Mouse (Mus musculus): Measurements from ENCODE around the gene Camta2. TPM values are rescaled to one million over a fixed set of nuclear protein-coding genes. Genes with fewer than 3 reads are reported as not detected.
A peak's percentile ranks its signal among the peaks of the same experiment; 100 is the strongest.

The Camta2 gene
- polyA plus RNA-seq, 1 experiment from 2014 or later, result 11.7 TPM

DNA sequence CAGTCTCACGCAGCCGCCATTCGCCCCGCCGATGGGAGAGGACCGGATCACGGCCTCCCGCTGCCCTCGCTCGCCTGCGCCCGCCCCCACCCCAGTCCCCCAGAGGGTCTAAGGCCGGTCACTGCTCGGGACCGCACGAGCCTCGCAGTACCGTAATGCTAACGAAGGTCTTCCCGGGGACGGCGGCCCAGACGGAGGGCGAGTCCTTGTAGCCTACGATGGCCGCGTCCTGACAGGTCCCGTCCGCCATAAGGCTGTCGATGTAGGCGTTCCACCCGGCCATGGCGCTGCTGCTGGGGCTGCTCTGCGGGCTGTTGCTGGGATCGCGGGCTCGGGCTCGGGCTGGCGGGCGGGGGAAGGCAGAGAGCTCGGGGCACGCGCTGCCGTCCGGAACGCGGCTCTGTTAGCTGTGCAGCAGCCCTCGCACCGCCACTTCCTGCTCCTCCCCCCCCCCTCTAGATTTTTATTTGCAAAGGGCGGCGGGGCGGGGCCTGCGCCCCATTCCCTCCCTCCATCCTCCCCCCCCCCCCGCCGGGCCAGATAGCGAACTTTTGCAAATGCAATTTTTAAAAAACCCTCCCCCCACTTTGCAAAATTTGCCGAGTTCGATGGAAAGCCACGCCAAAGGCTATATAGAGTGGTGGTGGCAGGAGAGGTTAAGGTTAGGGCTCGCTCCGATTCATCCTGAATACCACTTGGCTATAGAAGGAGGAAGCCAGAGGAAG, 33.5 kb downstream of the Camta2 start, which contains the start of gene Pfn1:
TSS of gene Pfn1 (minus strand) at position 447 of the 725 bp plus-strand sequence.
- no peaks in the 10 kb centered on the region for H3K27me3 ChIP-seq (replicated peaks; ENCODE audit: control insufficient read depth, insufficient read depth, low read length)
- peak within 1 kb of the TSS; percentile 91 for H3K4me2 ChIP-seq (replicated peaks; ENCODE audit: low read depth)
- H3K27ac ChIP-seq (ENCODE audit: low read depth, low read length), result peak within 1 kb of the TSS; percentile 99
- no peak for TF ChIP-seq CTCF (IDR thresholded peaks at IDR 0.05; ENCODE audit: low read depth)
- peak within 1 kb of the TSS; percentile 99 for H3K9ac ChIP-seq (ENCODE audit: low read depth, low read length)
- H3K4me3 ChIP-seq (ENCODE audit: low read depth, low read length), result peak within 1 kb of the TSS; percentile 100
- ATAC-seq, result peak; percentile 42
- no peaks in the 10 kb centered on the region for H3K9me3 ChIP-seq (ENCODE audit: control insufficient read depth)
- peaks cover 30% of the 10 kb centered on the region for H3K36me3 ChIP-seq (ENCODE audit: control insufficient read depth, insufficient read depth)
- under 1% methylated on average over 53 of the region's 61 CpGs for WGBS
- H3K4me1 ChIP-seq (replicated peaks; ENCODE audit: control insufficient read depth, insufficient read depth, low read length), result peaks cover 15% of the 10 kb centered on the region

DNA sequence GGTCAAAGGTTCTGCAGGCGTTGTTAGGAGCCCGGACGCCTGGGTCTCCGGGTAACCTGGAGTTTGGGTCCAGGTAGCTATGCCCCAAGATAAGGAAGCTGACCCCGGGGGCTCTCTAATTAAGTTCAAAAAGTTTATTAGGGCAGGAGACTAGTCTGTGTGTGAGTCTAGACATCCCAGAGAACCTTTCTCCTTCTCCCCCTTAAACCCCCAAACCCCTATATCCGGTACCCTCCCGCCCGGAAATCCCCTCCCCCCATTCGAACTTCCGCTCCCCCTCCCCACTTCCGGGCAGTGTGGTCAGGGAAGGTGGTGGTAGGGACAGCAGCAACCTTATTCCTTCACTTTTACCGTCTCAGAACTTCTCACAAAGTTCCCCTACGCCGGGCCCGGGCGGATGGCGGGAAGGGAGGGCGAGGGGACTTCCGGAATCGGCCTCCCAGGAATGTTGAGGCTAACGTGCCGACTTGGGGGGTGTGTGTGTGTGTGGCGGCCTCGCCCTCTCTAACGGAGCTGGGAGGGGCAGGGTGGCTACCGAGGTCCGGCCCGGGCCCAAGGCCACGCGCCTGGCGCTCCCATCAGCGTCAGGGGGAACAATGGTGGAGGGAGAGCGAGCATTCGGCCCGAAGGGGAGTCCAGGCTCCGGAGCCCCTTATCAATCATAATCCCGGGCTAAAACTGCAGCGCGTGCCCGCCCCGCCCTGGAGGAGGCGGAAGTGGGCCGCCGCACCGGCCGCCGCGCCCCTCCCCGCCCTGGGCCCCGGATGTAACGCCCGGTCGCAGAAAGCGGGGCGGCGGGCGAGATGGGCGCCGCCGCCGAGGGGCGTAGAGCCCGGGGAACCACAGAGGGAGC, 34.3 kb downstream of the Camta2 start:
- ATAC-seq, result peak; percentile 48
- Histone ChIP-seq H3K27ac (ENCODE audit: low read depth, low read length) (peak overlapping the region; percentile 99), H3K27me3 (replicated peaks; ENCODE audit: control insufficient read depth, insufficient read depth, low read length) (no peaks in the 10 kb centered on the region), H3K4me1 (replicated peaks; ENCODE audit: control insufficient read depth, insufficient read depth, low read length) (peaks cover 15% of the 10 kb centered on the region), H3K9ac (ENCODE audit: low read depth, low read length) (peak overlapping the region; percentile 99), H3K4me2 (replicated peaks; ENCODE audit: low read depth) (peak overlapping the region; percentile 91), H3K9me3 (ENCODE audit: control insufficient read depth) (no peaks in the 10 kb centered on the region), H3K36me3 (ENCODE audit: control insufficient read depth, insufficient read depth) (peaks cover 30% of the 10 kb centered on the region), H3K4me3 (ENCODE audit: low read depth, low read length) (peak overlapping the region; percentile 100)
- 0 out of 2 replicates have a peak, but pooled peaks have one; percentile 2 for TF ChIP-seq CTCF (IDR thresholded peaks at IDR 0.05; ENCODE audit: low read depth)
- under 1% methylated on average over 55 of the region's 63 CpGs for WGBS

DNA sequence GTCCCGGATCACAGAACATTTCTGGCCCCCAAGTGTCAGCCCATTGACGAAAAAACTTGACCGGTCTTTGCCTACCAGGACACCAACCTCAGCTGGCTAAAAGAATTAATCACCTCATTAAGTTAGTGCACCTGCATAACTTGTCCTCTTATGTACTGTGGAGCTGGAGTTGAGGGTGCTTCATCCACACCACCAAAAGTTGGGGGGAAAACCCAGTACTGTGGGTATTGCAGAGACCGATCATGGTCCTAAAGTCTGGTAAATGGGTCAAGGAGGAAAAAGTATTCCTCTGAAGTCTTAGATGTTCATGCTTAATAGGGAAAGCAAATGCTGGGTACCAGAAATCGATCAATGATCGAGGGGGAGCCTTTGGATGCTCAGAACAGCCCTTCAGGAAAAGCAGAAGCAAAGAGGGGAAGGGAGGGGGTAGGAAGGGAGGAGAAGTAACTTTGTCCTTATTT, 35.0 kb downstream of the Camta2 start:
- peak overlapping the region; percentile 100 for H3K4me3 ChIP-seq (ENCODE audit: low read depth, low read length)
- peaks cover 30% of the 10 kb centered on the region for H3K36me3 ChIP-seq (ENCODE audit: control insufficient read depth, insufficient read depth)
- no peak for ATAC-seq
- WGBS, result 20% methylated on average over 6 of the region's 6 CpGs
- H3K4me2 ChIP-seq (replicated peaks; ENCODE audit: low read depth), result peak overlapping the region; percentile 91
- peak overlapping the region; percentile 22 for H3K27ac ChIP-seq (ENCODE audit: low read depth, low read length)
- no peaks in the 10 kb centered on the region for H3K9me3 ChIP-seq (ENCODE audit: control insufficient read depth)
- peak overlapping the region; percentile 99 for H3K9ac ChIP-seq (ENCODE audit: low read depth, low read length)
- H3K27me3 ChIP-seq (replicated peaks; ENCODE audit: control insufficient read depth, insufficient read depth, low read length), result no peaks in the 10 kb centered on the region
- TF ChIP-seq CTCF (IDR thresholded peaks at IDR 0.05; ENCODE audit: low read depth), result no peak
- peaks cover 15% of the 10 kb centered on the region for H3K4me1 ChIP-seq (replicated peaks; ENCODE audit: control insufficient read depth, insufficient read depth, low read length)

DNA sequence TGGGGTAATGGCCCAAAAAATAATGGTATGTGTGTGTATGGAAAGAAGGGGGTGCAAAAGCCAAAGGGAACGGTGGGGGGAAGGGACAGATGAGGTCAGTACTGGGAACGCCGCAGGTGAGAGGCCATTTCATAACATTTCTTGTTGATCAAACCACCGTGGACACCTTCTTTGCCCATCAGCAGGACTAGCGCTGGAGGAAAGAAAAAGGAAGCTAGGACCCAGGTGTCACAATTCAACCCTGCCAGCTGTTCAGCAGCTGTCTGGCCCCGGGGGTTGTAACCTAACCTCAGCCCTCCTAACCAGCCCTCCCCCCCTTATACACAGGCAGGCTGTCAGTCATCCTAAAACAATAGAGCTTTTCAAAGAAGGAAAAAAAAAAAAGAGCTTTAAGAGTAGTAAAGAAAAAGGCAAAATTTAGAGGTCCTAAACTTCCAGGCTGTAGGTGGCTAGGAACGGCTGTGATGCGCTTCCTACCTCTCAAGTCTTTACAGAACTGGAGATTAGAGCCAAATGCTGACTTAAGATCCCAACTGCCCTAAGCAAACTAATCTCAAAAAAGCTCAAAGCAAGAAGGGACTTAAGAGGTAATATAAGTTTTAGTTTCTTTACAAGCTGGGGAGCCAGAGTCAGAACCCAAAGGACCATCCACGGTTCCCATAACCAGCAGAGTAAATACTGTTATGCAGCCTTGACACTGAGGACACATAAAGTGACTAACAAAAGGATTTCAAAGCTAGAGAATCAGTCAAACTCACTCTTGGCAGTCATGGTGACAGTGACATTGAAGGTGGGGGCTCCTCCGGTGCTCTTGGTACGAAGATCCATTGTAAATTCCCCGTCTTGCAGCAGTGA, 35.6 kb downstream of the Camta2 start:
- H3K4me1 ChIP-seq (replicated peaks; ENCODE audit: control insufficient read depth, insufficient read depth, low read length), result peaks cover 15% of the 10 kb centered on the region
- WGBS, result 29% methylated on average over 12 of the region's 12 CpGs

DNA sequence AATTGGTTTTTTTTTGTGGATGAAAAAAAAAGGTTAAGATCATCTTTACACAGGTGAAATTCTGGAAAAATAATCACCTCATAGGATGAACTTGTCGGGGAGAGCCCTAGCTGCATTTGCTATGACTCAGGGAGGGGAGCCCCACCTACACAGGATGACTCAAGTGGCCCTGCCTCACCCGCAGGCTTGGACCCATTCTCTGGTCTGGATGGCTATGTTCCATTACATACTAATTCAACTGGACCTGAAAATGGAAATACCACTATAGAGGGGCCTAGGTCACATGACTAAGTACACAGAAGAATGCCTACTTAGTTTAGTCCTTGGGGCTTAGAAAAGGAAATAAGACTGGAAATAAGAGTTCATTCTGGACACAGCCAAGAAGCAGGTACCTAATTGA, 36.5 kb downstream of the Camta2 start:
- H3K4me3 ChIP-seq (ENCODE audit: low read depth, low read length), result no peak overlapping the region
- 29% methylated on average over 2 of the region's 2 CpGs for WGBS
- H3K9me3 ChIP-seq (ENCODE audit: control insufficient read depth), result no peaks in the 10 kb centered on the region
- H3K36me3 ChIP-seq (ENCODE audit: control insufficient read depth, insufficient read depth), result peaks cover 30% of the 10 kb centered on the region
- no peak for TF ChIP-seq CTCF (IDR thresholded peaks at IDR 0.05; ENCODE audit: low read depth)
- H3K4me2 ChIP-seq (replicated peaks; ENCODE audit: low read depth), result peak overlapping the region; percentile 91
- no peak overlapping the region for H3K27ac ChIP-seq (ENCODE audit: low read depth, low read length)
- no peak overlapping the region for H3K9ac ChIP-seq (ENCODE audit: low read depth, low read length)
- H3K27me3 ChIP-seq (replicated peaks; ENCODE audit: control insufficient read depth, insufficient read depth, low read length), result no peaks in the 10 kb centered on the region
- ATAC-seq, result no peak
- peaks cover 11% of the 10 kb centered on the region for H3K4me1 ChIP-seq (replicated peaks; ENCODE audit: control insufficient read depth, insufficient read depth, low read length)

More for the DNA sequence above, 35.6 kb downstream of the Camta2 start:
- H3K27ac ChIP-seq (ENCODE audit: low read depth, low read length), result peak overlapping the region; percentile 22
- no peaks in the 10 kb centered on the region for H3K9me3 ChIP-seq (ENCODE audit: control insufficient read depth)
- no peak for TF ChIP-seq CTCF (IDR thresholded peaks at IDR 0.05; ENCODE audit: low read depth)
- H3K4me2 ChIP-seq (replicated peaks; ENCODE audit: low read depth), result peak overlapping the region; percentile 91
- H3K4me3 ChIP-seq (ENCODE audit: low read depth, low read length), result peak overlapping the region; percentile 100
- H3K36me3 ChIP-seq (ENCODE audit: control insufficient read depth, insufficient read depth), result peaks cover 30% of the 10 kb centered on the region
- H3K9ac ChIP-seq (ENCODE audit: low read depth, low read length), result peak overlapping the region; percentile 99
- ATAC-seq, result no peak
- H3K27me3 ChIP-seq (replicated peaks; ENCODE audit: control insufficient read depth, insufficient read depth, low read length), result no peaks in the 10 kb centered on the region
